Mouse (Mus musculus) liver, embryonic 16.5 days (tissue): ENCODE data around the gene Krt19. TPM values are rescaled to one million over a fixed set of nuclear protein-coding genes. Genes with fewer than 3 reads are reported as not detected.

Experiments used
- ATAC-seq: fragments of 200-750 bp; cut with Nextera tagmentation; 2 replicates; pipeline ENCODE4 v1.8.0; 2017; ENCODE audit warnings: low read depth, mild to moderate bottlenecking, moderate number of reproducible peaks, moderate library complexity
- H3K27ac ChIP-seq: fragments of 300-500 bp; sonication (generic); 2 replicates; pipeline ENCODE4 v1.5.1; 2014; ENCODE audit warnings: mild to moderate bottlenecking, low read length
- H3K27me3 ChIP-seq: fragments of 300-500 bp; sonication (generic); 2 replicates; pipeline ENCODE4 v1.6.1; 2014; ENCODE audit warnings: low read depth, low read length, mixed read lengths; ENCODE audit not compliant: control insufficient read depth, insufficient read depth
- H3K36me3 ChIP-seq: fragments of 300-500 bp; sonication (generic); 2 replicates; pipeline ENCODE4 v1.6.1; 2014; ENCODE audit warnings: mild to moderate bottlenecking; ENCODE audit not compliant: control insufficient read depth, insufficient read depth
- H3K4me1 ChIP-seq: fragments of 300-500 bp; sonication (generic); 2 replicates; pipeline ENCODE4 v1.6.1; 2014; ENCODE audit warnings: low read depth, low read length, mixed read lengths; ENCODE audit not compliant: control insufficient read depth
- H3K4me2 ChIP-seq: fragments of 300-500 bp; sonication (generic); 2 replicates; pipeline ENCODE4 v1.6.1; 2014; ENCODE audit warnings: low read depth, low read length, mixed read lengths
- H3K4me3 ChIP-seq: fragments of 300-500 bp; sonication (generic); 2 replicates; pipeline ENCODE4 v1.5.1; 2014; ENCODE audit warnings: low read depth, mild to moderate bottlenecking, low read length
- H3K9ac ChIP-seq: fragments of 300-500 bp; sonication (generic); 2 replicates; pipeline ENCODE4 v1.6.1; 2014; ENCODE audit warnings: low read depth, low read length
- H3K9me3 ChIP-seq: fragments of 300-500 bp; sonication (generic); replicated peaks from 2 replicates; pipeline ENCODE4 v1.6.1; 2016; ENCODE audit warnings: low read length; ENCODE audit not compliant: control insufficient read depth
- WGBS: fragments of 180-500 bp; shearing (Covaris S2); extraction: QIAGEN DNeasy Blood & Tissue Kit; methylation state at CpG from one replicate; pipeline ENCODE4 v1.1.7; 2014; ENCODE audit not compliant: insufficient replicate concordance; 5-methylcytosine and 5-hydroxymethylcytosine counted together
- polyA plus RNA-seq: library from polyadenylated mRNA; unstranded; fragments of >200 nt; fragmentation: Nextera tagmentation; extraction: Ambion mirVana; gene quantifications from 2 replicates; pipeline ENCODE4 v1.2.1, GENCODE M21; 2015

Gene Krt19
- polyA plus RNA-seq, 1 experiment from 2014 or later, result 9.4 TPM

GRCm38 (mm10) chr11:100168071-100168470 lies 19.6 kb upstream of the Krt19 start:
- no peaks in the 10 kb centered on the region for H3K4me1 ChIP-seq
- H3K27ac ChIP-seq, result no peak overlapping the region
- 73% methylated on average over 8 of the region's 8 CpGs for WGBS
- no peak overlapping the region for H3K9ac ChIP-seq
- no peak overlapping the region for H3K4me2 ChIP-seq
- H3K36me3 ChIP-seq, result no peaks in the 10 kb centered on the region
- no peak overlapping the region for H3K4me3 ChIP-seq
- ATAC-seq, result no peak
- no peaks in the 10 kb centered on the region for H3K9me3 ChIP-seq
- H3K27me3 ChIP-seq, result no peaks in the 10 kb centered on the region

DNA sequence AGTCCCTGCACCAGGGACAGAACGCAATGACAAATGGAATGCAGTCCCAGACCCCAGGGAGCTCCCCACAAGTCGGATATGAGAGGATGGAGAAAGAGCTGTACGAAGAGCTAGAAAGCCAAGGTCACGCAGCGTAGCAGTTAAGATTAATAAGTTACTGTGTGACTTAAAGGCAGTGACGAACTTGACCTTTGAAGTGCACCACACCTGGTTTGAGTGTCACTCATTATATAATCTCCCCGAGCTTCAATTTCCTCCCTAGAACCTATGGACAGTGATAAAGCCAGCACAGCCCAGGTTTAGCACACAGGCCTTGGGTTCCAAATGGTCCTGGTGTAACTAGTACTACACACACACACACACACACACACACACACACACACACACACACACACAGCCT lies 15.9 kb upstream of the Krt19 start:
- Histone ChIP-seq H3K9ac (no peak overlapping the region), H3K27ac (no peak overlapping the region), H3K9me3 (no peaks in the 10 kb centered on the region), H3K4me1 (no peaks in the 10 kb centered on the region), H3K27me3 (no peaks in the 10 kb centered on the region), H3K4me2 (no peak overlapping the region), H3K36me3 (no peaks in the 10 kb centered on the region), H3K4me3 (no peak overlapping the region)
- WGBS, result 45% methylated on average over 7 of the region's 7 CpGs
- ATAC-seq, result no peak

DNA sequence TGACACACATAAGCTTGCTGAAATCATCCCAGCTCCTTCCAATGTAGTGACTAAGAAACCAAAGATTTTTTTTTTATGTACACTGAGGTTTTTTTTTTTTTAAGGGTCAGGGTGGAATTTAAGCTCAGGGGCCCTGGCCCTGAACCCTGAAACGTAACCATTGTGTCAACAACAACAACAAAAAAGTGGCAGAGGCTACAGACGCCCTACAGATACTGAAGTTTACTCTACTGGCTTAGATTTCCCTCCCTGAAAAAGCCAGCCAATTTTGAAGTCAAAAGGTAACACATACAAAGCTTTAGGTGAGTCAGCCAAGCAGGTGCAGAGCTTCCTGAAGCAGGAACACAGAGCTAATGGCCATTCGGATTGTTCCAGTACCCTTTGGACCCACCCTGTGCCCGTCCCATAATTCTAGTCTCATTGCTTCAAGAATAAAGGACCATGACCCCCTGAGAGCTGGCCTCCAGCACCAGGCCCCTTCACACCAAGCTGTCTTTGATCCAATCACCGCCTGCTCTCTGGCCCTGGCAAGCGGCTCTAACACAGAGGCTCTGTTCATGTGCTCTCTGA lies 9.5 kb upstream of the Krt19 start:
- no peak for ATAC-seq
- WGBS, result 43% methylated on average over 6 of the region's 6 CpGs
- H3K9me3 ChIP-seq, result no peaks in the 10 kb centered on the region
- no peaks in the 10 kb centered on the region for H3K4me1 ChIP-seq
- H3K4me2 ChIP-seq, result no peak overlapping the region
- H3K27me3 ChIP-seq, result no peaks in the 10 kb centered on the region
- no peak overlapping the region for H3K9ac ChIP-seq
- no peaks in the 10 kb centered on the region for H3K36me3 ChIP-seq
- no peak overlapping the region for H3K27ac ChIP-seq
- no peak overlapping the region for H3K4me3 ChIP-seq

- Histone ChIP-seq H3K9me3 (no peaks in the 10 kb centered on the region), H3K36me3 (no peaks in the 10 kb centered on the region), H3K9ac (no peak overlapping the region), H3K4me1 (no peaks in the 10 kb centered on the region), H3K4me3 (no peak overlapping the region), H3K4me2 (no peak overlapping the region), H3K27ac (no peak overlapping the region), H3K27me3 (no peaks in the 10 kb centered on the region)
- WGBS, result 48% methylated on average over 3 of the region's 3 CpGs
- ATAC-seq, result no peak
These were observed 8.9 kb upstream of the Krt19 start for GRCm38 (mm10) chr11:100157331-100157730.

GRCm38 (mm10) chr11:100155497-100156255 lies 7.2 kb upstream of the Krt19 start:
- Histone ChIP-seq H3K4me2 (no peak overlapping the region), H3K4me3 (no peak overlapping the region), H3K36me3 (no peaks in the 10 kb centered on the region), H3K27ac (no peak overlapping the region), H3K4me1 (no peaks in the 10 kb centered on the region), H3K9ac (no peak overlapping the region), H3K27me3 (no peaks in the 10 kb centered on the region), H3K9me3 (no peaks in the 10 kb centered on the region)
- 51% methylated on average over 8 of the region's 8 CpGs for WGBS
- no peak for ATAC-seq

- ATAC-seq, result no peak
- WGBS, result 44% methylated on average over 5 of the region's 5 CpGs
- Histone ChIP-seq H3K36me3 (no peaks in the 10 kb centered on the region), H3K27me3 (peaks cover 20% of the 10 kb centered on the region), H3K9ac (no peak overlapping the region), H3K4me3 (no peak overlapping the region), H3K9me3 (no peaks in the 10 kb centered on the region), H3K4me2 (no peak overlapping the region), H3K4me1 (no peaks in the 10 kb centered on the region), H3K27ac (no peak overlapping the region)
These were observed 705 bp downstream of the Krt19 start for GRCm38 (mm10) chr11:100147566-100148353.

- Histone ChIP-seq H3K4me3 (no peak overlapping the region), H3K4me2 (no peak overlapping the region), H3K27ac (no peak overlapping the region), H3K9me3 (no peaks in the 10 kb centered on the region), H3K4me1 (no peaks in the 10 kb centered on the region), H3K27me3 (peaks cover 20% of the 10 kb centered on the region), H3K36me3 (no peaks in the 10 kb centered on the region), H3K9ac (no peak overlapping the region)
- WGBS, result 3% methylated on average over 13 of the region's 13 CpGs
- ATAC-seq, result no peak
These were observed 2.5 kb downstream of the Krt19 start for GRCm38 (mm10) chr11:100145858-100146560.

DNA sequence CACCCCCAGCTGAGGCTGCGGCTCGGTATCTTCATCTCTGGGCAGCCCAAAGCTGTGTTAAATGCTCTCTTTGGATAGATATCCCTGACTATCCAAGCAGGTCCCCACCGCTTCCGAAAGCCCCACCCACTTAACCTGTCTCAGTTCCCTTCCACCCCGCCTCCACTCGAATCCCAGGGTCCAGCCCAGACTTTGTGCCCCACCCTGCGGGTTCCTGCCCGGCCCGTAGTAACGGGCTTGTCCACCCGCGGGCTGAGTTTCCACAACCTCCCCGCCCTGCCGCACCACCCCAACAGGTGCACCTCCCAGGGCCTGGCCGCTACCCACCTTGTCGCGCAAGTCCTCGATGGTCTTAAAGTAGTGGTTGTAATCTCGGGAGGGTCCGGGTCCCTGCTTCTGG lies 3.4 kb downstream of the Krt19 start:
- Histone ChIP-seq H3K4me3 (no peak overlapping the region), H3K4me1 (no peaks in the 10 kb centered on the region), H3K27me3 (peaks cover 20% of the 10 kb centered on the region), H3K9me3 (no peaks in the 10 kb centered on the region), H3K9ac (no peak overlapping the region), H3K36me3 (no peaks in the 10 kb centered on the region), H3K27ac (no peak overlapping the region), H3K4me2 (no peak overlapping the region)
- no peak for ATAC-seq
- WGBS, result 2% methylated on average over 20 of the region's 20 CpGs
